Mouse (Mus musculus) stomach, postnatal 0 days (tissue): ENCODE results near the gene Lpin2.

Experiments
- CTCF ChIP-seq: IDR thresholded peaks from 2 replicates; pipeline ENCODE4 v1.5.1; 2016; ENCODE audit warnings: antibody characterized with exemption, low read depth, mild to moderate bottlenecking, moderate library complexity
- EP300 ChIP-seq: optimal IDR thresholded peaks from 2 replicates; pipeline ENCODE3; 2016; ENCODE audit warnings: antibody characterized with exemption

DNA sequence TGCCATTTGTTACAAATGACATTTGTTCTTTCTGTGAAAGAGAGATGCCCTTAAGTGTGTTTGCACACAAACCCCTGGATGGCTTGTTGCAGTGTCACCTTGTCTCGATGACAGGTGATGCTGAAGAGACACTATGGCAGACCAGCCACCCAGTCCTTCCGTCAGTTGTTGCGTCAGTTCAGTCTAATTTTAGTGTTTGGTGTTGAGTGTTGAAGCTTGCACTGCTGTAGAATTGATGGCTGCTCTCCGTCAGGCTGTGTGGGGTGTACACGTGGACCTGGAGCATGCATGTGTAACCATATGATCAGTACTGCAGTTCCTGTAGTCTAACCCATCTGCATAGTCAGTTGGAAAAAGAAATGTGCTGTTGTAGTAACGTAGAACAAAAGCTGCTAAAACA lies 66.6 kb downstream of the Lpin2 start:
- no peak for TF ChIP-seq CTCF
- no peak for TF ChIP-seq EP300
